Mouse (Mus musculus) forelimb bud, embryonic 11.5 days (tissue): ENCODE results near the gene Rdh14.

ENCODE experiments used
- DNase-seq: peaks from one replicate; pipeline ENCODE4 v3.0.0-alpha.2; 2012; ENCODE audit warnings: low read depth, low spot score

The Rdh14 gene

DNA sequence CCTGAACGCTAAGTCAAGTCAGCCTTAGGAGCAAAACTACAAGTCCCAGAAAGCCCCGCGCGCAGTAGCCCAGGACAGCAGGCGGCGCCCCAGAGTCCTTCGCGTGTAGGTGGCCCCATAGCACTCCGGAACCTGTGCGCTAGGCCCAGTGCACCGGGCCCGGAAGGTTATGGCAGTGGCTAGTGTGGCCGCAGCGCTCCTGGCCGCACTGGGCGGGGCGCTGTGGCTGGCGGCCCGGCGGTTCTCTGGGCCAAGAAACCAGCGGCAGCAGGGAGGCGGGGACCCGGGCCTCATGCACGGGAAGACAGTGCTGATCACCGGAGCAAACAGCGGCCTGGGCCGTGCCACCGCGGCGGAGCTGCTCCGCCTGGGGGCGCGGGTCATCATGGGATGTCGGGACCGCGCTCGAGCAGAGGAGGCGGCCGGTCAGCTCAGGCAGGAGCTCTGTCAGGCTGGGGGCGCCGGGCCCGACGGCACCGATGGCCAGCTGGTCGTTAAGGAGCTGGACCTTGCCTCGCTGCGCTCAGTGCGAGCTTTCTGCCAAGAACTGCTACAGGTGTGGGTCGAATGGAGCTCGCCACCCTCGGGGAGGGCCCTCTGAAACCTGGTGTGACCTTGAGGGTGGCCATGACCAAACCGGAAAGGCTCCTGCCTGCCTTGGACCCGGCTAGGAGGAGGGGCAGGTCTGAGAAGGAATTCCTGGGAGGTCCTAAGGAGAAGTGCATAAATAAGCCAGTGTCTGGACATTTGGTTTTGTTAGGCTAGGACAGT, at the start of gene Rdh14:
Gene Rdh14, plus strand, starts transcription at position 102 of the 771 bp plus-strand sequence.
- DNase-seq, result peak; percentile 91

DNA sequence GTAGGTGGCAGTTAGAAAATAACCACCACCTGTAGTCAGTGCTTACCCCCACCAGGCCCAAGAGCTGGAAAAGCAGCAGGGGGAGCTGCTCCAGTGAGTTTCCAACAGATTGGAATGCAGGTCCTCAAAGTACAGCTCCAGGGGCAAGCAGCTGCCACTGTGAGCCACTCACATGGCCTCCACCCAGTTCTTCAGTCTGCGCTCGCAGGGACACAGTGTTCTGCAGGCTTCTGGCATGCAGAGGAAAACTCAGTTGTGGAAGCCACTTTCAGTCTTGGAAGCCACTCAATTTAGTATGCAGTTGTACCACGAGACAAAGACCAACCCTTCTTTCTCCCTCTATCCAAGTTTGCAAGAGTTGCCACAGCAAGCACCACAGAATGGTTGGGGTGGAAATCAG, 39.9 kb upstream of the Rdh14 start:
- DNase-seq, result no peak

DNA sequence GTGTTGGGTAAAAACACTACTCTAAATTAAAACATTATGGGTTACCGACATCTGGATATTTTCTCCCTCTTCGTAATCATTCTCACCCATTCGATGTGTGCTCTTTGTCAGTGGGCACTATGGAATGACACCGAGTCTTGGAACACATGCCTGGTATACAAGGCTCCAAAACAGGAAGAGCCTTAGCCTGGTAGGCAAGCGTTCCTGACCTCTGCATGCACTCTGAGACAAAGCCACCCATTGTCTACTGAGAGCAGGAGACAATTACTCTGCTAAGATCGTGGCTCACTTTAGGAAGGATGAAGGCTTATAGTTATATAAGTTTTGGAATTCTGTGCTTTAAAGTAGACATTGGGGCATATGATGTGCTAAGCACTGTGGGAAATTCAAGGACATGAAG, 32.8 kb upstream of the Rdh14 start:
- DNase-seq, result peak; percentile 20

DNA sequence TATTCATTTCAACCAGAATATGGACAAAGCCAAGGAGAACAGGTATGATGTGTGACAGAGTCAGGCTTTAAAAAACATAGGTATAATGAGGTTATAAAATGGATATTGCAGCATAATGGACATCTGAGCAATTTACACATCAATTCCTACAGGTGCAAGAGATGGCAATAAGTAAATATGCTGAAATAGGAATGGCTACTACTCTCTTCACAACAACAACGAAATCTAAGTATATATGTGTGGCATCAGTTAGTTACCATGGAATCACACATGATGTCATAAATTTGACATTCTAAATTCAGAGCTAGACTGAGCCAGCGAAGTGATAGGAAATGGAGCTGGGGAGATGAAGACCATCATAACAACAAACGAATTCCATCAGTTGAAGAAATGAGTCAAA, 20.9 kb upstream of the Rdh14 start, which contains the start of gene Nt5c1b:
Gene Nt5c1b, plus strand, starts transcription at position 301 of the 400 bp plus-strand sequence.
- DNase-seq, result no peak

DNA sequence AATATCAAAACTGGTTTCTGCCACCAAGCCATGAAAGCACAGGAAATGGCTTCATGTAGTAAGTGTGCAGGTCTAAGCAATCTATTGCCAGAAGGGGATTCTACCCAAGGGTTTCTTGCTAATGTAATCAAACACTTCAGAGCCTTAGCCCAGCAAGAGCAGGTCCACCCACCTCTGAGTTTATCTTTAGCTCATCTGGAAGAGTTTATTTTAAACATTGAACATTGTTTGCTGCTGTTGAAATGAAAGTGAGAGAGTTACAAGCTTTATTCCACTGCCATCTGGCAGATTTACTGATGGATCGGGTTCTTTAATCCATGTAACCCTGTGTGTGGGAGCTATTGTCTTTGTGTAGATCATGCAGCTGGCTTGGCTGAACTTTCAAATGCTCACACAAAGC, 10.2 kb downstream of the Rdh14 start:
- DNase-seq, result no peak

DNA sequence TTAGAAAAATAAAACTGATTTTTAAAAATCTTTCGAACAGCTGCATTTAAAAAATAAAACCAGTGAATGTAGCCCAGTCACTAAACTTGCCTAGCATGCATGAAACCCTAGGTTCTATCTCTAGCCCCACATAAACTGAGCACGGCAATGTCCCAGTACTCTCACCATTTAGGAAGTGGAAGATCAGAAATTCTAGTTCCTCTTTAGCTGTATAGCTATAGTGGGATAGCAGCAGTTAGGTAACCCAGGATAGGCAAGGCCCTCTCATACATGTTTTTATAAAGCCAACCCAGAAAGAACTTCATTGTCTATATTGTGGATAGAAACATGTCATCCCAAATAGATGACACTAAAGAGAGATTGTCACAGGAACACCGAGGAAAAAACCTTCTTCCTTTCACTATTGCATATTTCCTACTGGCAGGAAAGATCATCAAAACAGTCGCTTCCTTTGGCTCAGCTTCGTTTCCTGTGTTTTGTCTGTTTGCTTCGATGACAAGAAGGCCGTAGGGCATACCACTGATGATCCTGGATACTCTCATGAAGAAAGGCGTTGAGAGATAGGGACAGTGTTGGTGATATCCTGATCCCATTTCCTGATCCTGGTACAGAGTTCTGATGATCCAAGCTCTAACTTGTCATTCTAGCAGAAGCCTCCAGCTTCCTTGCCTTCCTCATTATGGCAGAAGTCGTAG, 12.0 kb downstream of the Rdh14 start:
- DNase-seq, result no peak

DNA sequence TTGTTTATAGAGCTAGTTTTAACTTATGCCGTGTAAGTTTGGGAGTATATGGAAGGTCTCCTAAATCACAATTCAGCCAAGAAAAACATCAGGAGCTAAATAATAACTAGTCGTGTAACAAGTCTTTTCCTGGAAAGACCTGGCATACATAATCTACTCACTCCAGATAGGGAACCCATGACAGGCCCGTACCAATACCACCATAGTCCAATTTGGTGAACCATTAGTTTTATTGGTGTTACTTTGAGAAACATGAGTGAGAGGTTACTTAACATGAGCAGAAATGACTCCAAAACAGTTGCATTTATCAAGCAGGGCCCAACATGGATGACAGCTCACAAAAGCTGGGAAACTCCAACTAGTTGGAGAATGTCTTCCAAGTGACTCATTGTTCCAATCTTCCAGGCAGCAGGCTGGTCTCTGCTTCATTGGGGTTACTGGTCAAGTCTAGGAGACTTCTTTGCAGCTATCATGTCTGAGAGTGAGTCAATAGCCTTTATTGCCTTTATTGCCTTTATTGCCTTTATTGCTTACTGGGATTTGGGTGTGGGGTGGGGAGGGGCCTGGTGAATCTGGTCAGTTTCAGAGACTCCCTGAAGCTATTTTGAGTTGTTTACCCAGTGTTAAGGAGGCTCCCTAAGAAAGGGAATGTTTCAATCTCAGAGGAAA, 20.1 kb downstream of the Rdh14 start:
- no peak for DNase-seq

DNA sequence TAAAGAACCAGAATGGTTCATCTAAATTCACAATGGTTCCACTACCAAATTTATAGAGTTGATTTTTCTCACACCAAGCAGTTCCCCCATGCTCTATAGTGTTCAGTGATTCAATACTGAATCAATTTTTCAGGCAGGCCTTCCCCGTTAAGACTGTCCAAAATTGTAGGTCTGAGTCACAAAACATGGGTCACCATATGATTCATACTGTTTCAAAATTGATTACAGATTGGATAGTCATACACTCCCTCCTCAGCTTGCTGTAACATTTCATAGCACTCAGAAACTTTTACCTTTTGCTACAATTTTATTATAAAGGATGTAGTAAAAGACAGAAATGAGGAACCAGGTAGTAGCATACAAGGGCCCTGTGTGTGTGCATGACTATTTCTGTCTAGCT, 20.9 kb downstream of the Rdh14 start:
- no peak for DNase-seq

DNA sequence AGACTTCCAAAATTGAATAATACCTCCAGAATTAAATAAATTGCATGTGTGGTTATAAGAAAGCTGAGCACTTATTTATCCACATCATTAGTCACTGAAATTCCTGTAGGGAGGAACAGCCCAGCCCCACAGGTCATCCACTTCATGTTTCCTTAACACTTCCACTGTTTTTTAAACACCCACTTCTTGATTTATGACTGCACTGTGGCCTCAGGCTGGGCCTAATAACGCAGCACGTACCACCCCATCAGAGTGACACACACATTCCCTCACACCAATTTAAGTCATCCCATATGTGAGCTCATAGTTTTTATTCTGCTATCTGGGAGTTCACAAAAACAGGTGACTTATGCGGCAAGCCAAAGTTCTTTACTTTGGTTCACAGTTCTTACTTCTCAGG, 31.8 kb downstream of the Rdh14 start:
- DNase-seq, result peak; percentile 63

DNA sequence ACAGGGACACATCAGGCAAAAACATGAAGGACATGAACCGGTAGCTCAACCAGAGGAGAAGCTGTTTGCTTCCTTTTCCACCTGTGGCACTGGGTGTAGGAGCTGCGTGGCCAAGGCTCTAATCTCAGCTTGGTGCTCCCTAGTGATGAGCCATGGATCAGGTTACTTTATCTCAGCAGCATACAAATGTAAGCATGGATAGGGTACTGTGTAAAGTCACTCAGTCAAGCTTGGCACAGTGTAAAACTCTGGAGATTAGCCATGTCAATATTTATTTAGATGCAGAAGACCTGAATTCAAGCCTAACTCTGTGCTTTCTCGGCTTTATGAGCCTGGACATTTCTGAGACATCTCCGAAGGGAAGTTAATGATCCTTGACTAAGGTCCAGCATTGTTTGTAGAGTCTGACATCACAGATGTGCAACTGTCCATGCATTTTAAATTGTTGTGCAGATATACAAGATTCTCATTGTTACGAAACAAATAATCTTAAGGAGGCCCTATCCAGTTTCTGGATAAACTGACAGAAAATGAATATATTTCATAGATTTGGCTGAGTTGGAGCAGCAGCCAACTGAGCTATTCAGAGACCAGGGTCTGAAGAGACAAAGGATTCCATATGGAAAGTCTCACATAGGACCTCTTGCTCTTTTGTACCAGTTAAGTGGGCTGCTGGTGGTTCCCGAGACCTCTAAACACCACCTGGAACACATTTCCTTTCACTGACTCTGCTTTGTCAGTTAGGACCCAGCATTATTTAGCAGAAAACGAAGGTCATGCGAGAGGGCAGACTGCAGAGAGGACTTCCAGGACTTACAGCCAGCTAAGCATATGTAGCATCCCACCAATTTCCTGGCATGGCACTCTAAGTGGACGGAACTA, 35.7 kb downstream of the Rdh14 start:
- DNase-seq, result peak; percentile 31

DNA sequence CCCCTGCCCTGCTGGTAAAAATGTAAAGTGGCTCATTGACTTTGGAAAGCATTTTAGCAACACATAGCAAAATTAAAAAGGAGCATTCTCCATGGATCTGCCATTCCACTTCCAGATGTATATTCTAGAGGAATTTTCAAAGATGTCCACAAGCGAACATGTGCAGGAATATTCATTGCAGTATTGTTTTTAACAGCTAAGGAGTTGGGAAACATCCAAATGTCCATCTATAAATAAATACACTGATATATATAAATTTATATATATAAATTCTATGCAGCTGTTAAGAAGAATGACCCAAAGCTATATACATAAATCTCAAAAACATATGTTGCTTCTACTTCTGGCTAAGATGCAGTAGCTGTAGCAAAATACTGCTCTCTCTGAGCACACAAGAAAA, 40.4 kb downstream of the Rdh14 start:
- no peak for DNase-seq

DNA sequence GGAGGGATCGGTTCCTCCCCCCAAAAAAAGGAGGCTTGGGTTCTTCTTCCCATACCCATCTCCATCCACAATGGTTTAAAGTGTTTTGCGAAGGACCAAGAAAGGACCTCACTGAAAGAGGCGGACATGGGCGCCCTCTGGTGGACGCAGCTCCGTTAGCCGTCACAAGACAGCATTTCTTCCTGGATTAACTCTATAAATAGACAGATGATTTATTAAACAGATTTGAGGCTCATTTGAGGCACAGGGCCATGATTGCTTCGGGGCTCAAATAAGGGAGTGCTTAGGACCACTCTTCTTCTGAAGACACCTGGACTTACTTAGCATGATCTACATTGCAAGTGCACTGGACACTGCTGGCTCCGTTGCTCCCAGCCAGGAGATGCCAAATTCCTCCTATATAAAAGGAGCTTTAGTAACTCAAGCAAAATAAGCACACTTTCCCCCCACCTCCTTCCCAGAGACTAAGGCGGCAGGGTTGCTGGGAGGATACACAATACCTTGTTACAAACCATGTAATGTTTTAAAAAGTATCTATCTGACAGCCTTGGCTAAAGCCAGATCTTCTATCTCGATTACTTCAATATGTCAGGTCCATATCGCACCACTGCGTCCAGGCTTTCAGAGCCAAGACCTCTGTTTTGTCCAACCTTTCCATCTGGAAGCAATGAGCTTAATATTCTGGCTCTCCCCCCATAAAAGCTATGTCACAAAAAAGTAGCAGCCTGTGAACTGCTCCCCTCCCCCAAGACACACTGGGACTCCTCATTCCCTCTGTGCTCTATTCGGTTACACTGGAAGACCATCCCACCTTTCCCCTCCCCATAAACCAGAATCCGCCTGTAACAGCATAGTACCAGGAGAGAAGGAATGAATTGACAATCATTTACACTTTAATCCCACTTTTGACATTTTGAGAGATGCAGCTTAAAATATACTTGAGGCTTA, 47.8 kb downstream of the Rdh14 start:
- peak; percentile 82 for DNase-seq

DNA sequence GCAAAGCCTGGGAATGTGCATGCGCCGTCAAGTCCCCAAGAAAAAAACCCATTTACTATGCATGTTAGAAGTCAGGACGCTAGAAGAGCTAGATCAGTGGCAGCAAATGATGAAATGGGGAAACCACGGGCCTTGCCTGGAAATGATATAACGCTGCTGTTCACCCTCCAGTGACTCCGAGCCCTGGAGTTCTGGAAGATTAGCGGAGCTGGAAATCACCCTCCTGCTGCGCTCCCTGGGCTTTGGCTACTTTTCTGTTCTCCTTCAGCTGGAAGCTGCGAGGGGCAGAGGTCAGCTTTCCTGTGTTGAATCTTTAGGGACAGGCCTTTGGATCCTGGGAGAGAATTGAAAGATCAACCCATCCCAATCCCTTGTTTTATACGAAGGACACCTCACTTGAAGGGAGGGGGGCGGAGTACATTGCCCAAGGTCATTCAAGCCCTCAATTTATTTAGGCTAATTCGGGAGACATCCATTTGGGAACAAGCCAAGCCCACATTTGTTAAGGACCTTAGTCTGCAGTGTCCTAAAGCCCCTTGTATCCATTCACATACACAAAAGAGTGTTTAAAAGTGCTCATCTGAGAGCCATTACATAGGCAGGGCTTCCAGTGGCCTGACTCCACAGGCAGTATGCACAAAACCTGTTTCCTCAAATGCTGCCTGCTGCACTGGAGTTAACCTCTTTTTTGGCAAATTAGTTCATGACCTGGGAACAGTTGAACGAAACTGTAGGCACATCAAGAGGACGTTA, 49.1 kb downstream of the Rdh14 start:
- DNase-seq, result no peak
